Mouse (Mus musculus) ES-Bruce4 (cell line): ENCODE measurements at regions not wholly inside any gene's neighbourhood (a gene's known extent, or its start where the extent isn't known, plus 50 kb on each side); places are given as distances from the start of the nearest gene placed in this dataset.

Source experiments
- CTCF ChIP-seq: IDR thresholded peaks from one replicate; pipeline ENCODE4 v1.8.1; 2011; ENCODE audit warnings: low read depth, low read length
- EP300 ChIP-seq: IDR thresholded peaks from 2 replicates; pipeline ENCODE4 v1.6.1; 2011; ENCODE audit warnings: low read depth, low read length; ENCODE audit not compliant: insufficient read depth
- POLR2A ChIP-seq: IDR thresholded peaks from one replicate; pipeline ENCODE4 v1.8.1; 2011; ENCODE audit warnings: low read length; ENCODE audit not compliant: insufficient read depth

DNA sequence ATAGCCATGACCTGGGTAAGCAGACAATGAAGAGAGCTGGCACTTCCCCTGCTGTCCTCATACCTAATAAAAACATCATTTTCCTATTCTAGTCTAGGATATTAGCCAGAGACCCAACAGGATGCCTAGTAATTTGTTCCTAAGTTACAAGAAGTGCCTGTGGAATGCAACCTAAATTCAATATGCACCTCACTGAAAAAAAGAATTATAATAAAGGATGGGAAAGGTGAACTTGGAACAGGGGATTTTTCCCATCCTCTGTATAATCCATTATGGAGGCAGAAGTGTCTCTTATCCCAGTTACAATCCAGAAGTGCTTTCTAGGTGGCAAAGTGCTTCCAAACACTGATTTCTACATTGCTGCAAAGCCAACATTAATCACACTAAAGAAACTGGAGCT lies 79.8 kb upstream of the Akt3 start:
- no peak for TF ChIP-seq POLR2A
- no peak for TF ChIP-seq CTCF
- TF ChIP-seq EP300, result no peak
